Mouse (Mus musculus): ENCODE results near the gene Ddi2. TPM values are rescaled to one million over a fixed set of nuclear protein-coding genes. Genes with fewer than 3 reads are reported as not detected.

Gene Ddi2
- polyA plus RNA-seq, 1 experiment: 21.1 TPM

- H3K4me1 ChIP-seq (ENCODE audit: control insufficient read depth, insufficient read depth, low read length): peaks cover 13% of the 10 kb centered on the region
- WGBS: 94% methylated on average over 3 of the region's 3 CpGs
- TF ChIP-seq CTCF (IDR thresholded peaks at IDR 0.05; ENCODE audit: borderline replicate concordance, insufficient read depth, low read depth, low read length) (no peak), POLR2A (IDR thresholded peaks at IDR 0.05; ENCODE audit: borderline replicate concordance, insufficient read depth, low read length) (no peak)
- H3K4me3 ChIP-seq (replicated peaks; ENCODE audit: insufficient read depth, low read depth, low read length): no peak overlapping the region
- H3K27ac ChIP-seq (ENCODE audit: insufficient read depth, low read length): no peak overlapping the region
- H3K27me3 ChIP-seq (ENCODE audit: control insufficient read depth, insufficient read depth, low read length): no peaks in the 10 kb centered on the region
- DNase-seq: no peak
These were observed 41.8 kb upstream of the Ddi2 start for GRCm38 (mm10) chr4:141765008-141765407.

GRCm38 (mm10) chr4:141763476-141763875 is 40.3 kb upstream of the Ddi2 start:
- no peak for DNase-seq
- H3K4me1 ChIP-seq (ENCODE audit: control insufficient read depth, insufficient read depth, low read length): peaks cover 13% of the 10 kb centered on the region
- no peak overlapping the region for H3K4me3 ChIP-seq (replicated peaks; ENCODE audit: insufficient read depth, low read depth, low read length)
- TF ChIP-seq POLR2A (IDR thresholded peaks at IDR 0.05; ENCODE audit: borderline replicate concordance, insufficient read depth, low read length) (no peak), CTCF (IDR thresholded peaks at IDR 0.05; ENCODE audit: borderline replicate concordance, insufficient read depth, low read depth, low read length) (no peak)
- 92% methylated on average over 12 of the region's 12 CpGs for WGBS
- no peaks in the 10 kb centered on the region for H3K27me3 ChIP-seq (ENCODE audit: control insufficient read depth, insufficient read depth, low read length)
- no peak overlapping the region for H3K27ac ChIP-seq (ENCODE audit: insufficient read depth, low read length)

GRCm38 (mm10) chr4:141762102-141762598 is 38.9 kb upstream of the Ddi2 start:
- DNase-seq: no peak
- peaks cover 10% of the 10 kb centered on the region for H3K4me1 ChIP-seq (ENCODE audit: control insufficient read depth, insufficient read depth, low read length)
- H3K27me3 ChIP-seq (ENCODE audit: control insufficient read depth, insufficient read depth, low read length): no peaks in the 10 kb centered on the region
- H3K4me3 ChIP-seq (replicated peaks; ENCODE audit: insufficient read depth, low read depth, low read length): no peak overlapping the region
- TF ChIP-seq POLR2A (IDR thresholded peaks at IDR 0.05; ENCODE audit: borderline replicate concordance, insufficient read depth, low read length) (no peak), CTCF (IDR thresholded peaks at IDR 0.05; ENCODE audit: borderline replicate concordance, insufficient read depth, low read depth, low read length) (no peak)
- 87% methylated on average over 13 of the region's 13 CpGs for WGBS
- H3K27ac ChIP-seq (ENCODE audit: insufficient read depth, low read length): no peak overlapping the region

- no peaks in the 10 kb centered on the region for H3K27me3 ChIP-seq (ENCODE audit: control insufficient read depth, insufficient read depth, low read length)
- TF ChIP-seq CTCF (IDR thresholded peaks at IDR 0.05; ENCODE audit: borderline replicate concordance, insufficient read depth, low read depth, low read length) (no peak), POLR2A (IDR thresholded peaks at IDR 0.05; ENCODE audit: borderline replicate concordance, insufficient read depth, low read length) (no peak)
- WGBS: 78% methylated on average over 4 of the region's 4 CpGs
These were observed 37.7 kb upstream of the Ddi2 start for GRCm38 (mm10) chr4:141760942-141761341.

GRCm38 (mm10) chr4:141758874-141759542 is 35.8 kb upstream of the Ddi2 start:
- 68% methylated on average over 6 of the region's 6 CpGs for WGBS
- H3K27me3 ChIP-seq (ENCODE audit: control insufficient read depth, insufficient read depth, low read length): no peaks in the 10 kb centered on the region
- no peak overlapping the region for H3K4me3 ChIP-seq (replicated peaks; ENCODE audit: insufficient read depth, low read depth, low read length)
- no peaks in the 10 kb centered on the region for H3K4me1 ChIP-seq (ENCODE audit: control insufficient read depth, insufficient read depth, low read length)
- no peak overlapping the region for H3K27ac ChIP-seq (ENCODE audit: insufficient read depth, low read length)
- DNase-seq: no peak
- no peak for TF ChIP-seq CTCF (IDR thresholded peaks at IDR 0.05; ENCODE audit: borderline replicate concordance, insufficient read depth, low read depth, low read length)
- no peak for TF ChIP-seq POLR2A (IDR thresholded peaks at IDR 0.05; ENCODE audit: borderline replicate concordance, insufficient read depth, low read length)

More at GRCm38 (mm10) chr4:141760942-141761341, 37.7 kb upstream of the Ddi2 start:
- Histone ChIP-seq H3K27ac (ENCODE audit: insufficient read depth, low read length) (no peak overlapping the region), H3K4me1 (ENCODE audit: control insufficient read depth, insufficient read depth, low read length) (no peaks in the 10 kb centered on the region), H3K4me3 (replicated peaks; ENCODE audit: insufficient read depth, low read depth, low read length) (no peak overlapping the region)
- no peak for DNase-seq

GRCm38 (mm10) chr4:141757124-141757523 is 33.9 kb upstream of the Ddi2 start:
- TF ChIP-seq CTCF (IDR thresholded peaks at IDR 0.05; ENCODE audit: borderline replicate concordance, insufficient read depth, low read depth, low read length): no peak
- no peak for TF ChIP-seq POLR2A (IDR thresholded peaks at IDR 0.05; ENCODE audit: borderline replicate concordance, insufficient read depth, low read length)
- no peaks in the 10 kb centered on the region for H3K4me1 ChIP-seq (ENCODE audit: control insufficient read depth, insufficient read depth, low read length)
- H3K27ac ChIP-seq (ENCODE audit: insufficient read depth, low read length): no peak overlapping the region
- no peak for DNase-seq
- no peak overlapping the region for H3K4me3 ChIP-seq (replicated peaks; ENCODE audit: insufficient read depth, low read depth, low read length)
- no peaks in the 10 kb centered on the region for H3K27me3 ChIP-seq (ENCODE audit: control insufficient read depth, insufficient read depth, low read length)
- WGBS: 84% methylated on average over 3 of the region's 3 CpGs

- H3K27ac ChIP-seq (ENCODE audit: insufficient read depth, low read length): no peak overlapping the region
- no peaks in the 10 kb centered on the region for H3K27me3 ChIP-seq (ENCODE audit: control insufficient read depth, insufficient read depth, low read length)
- no peak for DNase-seq
- 80% methylated on average over 19 of the region's 19 CpGs for WGBS
- no peaks in the 10 kb centered on the region for H3K4me1 ChIP-seq (ENCODE audit: control insufficient read depth, insufficient read depth, low read length)
- no peak overlapping the region for H3K4me3 ChIP-seq (replicated peaks; ENCODE audit: insufficient read depth, low read depth, low read length)
- TF ChIP-seq POLR2A (IDR thresholded peaks at IDR 0.05; ENCODE audit: borderline replicate concordance, insufficient read depth, low read length) (no peak), CTCF (IDR thresholded peaks at IDR 0.05; ENCODE audit: borderline replicate concordance, insufficient read depth, low read depth, low read length) (no peak)
These were observed 32.2 kb upstream of the Ddi2 start for GRCm38 (mm10) chr4:141755375-141755930.

GRCm38 (mm10) chr4:141752076-141752421 is 28.8 kb upstream of the Ddi2 start:
- H3K4me1 ChIP-seq (ENCODE audit: control insufficient read depth, insufficient read depth, low read length): no peaks in the 10 kb centered on the region
- H3K27me3 ChIP-seq (ENCODE audit: control insufficient read depth, insufficient read depth, low read length): no peaks in the 10 kb centered on the region
- peak overlapping the region; percentile 21; the same call in 1 of the 2 replicates for H3K27ac ChIP-seq (ENCODE audit: insufficient read depth, low read length)
- no peak overlapping the region for H3K4me3 ChIP-seq (replicated peaks; ENCODE audit: insufficient read depth, low read depth, low read length)
- DNase-seq: no peak
- TF ChIP-seq POLR2A (IDR thresholded peaks at IDR 0.05; ENCODE audit: borderline replicate concordance, insufficient read depth, low read length) (no peak), CTCF (IDR thresholded peaks at IDR 0.05; ENCODE audit: borderline replicate concordance, insufficient read depth, low read depth, low read length) (no peak)
- 19% methylated on average over 4 of the region's 4 CpGs for WGBS
